Mouse (Mus musculus): ENCODE results near the gene Fcor.
A peak's percentile ranks its signal among the peaks of the same experiment; 100 is the strongest.

- TF ChIP-seq CTCF (IDR thresholded peaks at IDR 0.05; ENCODE audit: control insufficient read depth, insufficient read depth, insufficient read length), result peak; percentile 90
- TF ChIP-seq MYOD1 (IDR thresholded peaks at IDR 0.05; ENCODE audit: control insufficient read depth, insufficient read length, low read depth), result no peak
- TF ChIP-seq USF1 (IDR thresholded peaks at IDR 0.05; ENCODE audit: low read depth), result no peak
- no peak for TF ChIP-seq MAX (IDR thresholded peaks at IDR 0.05)
Observed at GRCm38 (mm10) chr8:3671980-3672491, at the start of gene Fcor.
